Mouse (Mus musculus) neural tube, embryonic 13.5 days (tissue): Measurements from ENCODE around the gene Fam222a. TPM values are rescaled to one million over a fixed set of nuclear protein-coding genes. Genes with fewer than 3 reads are reported as not detected.
A peak's percentile ranks its signal among the peaks of the same experiment; 100 is the strongest.

Experiments used
- ATAC-seq: fragments of 200-750 bp; cut with Nextera tagmentation; 2 replicates; pipeline ENCODE4 v1.8.0; 2017; ENCODE audit warnings: low read depth, mild to moderate bottlenecking, moderate TSS enrichment, moderate library complexity
- H3K27ac ChIP-seq: fragments of 300-500 bp; sonication (generic); replicated peaks from 2 replicates; pipeline ENCODE4 v1.5.1; 2015; ENCODE audit warnings: moderate library complexity, mild to moderate bottlenecking, inconsistent platforms
- H3K27me3 ChIP-seq: fragments of 300-500 bp; sonication (generic); 2 replicates; pipeline ENCODE4 v1.6.1; 2015; ENCODE audit warnings: mild to moderate bottlenecking, inconsistent platforms
- H3K36me3 ChIP-seq: fragments of 300-500 bp; sonication (generic); 2 replicates; pipeline ENCODE4 v1.6.1; 2015; ENCODE audit warnings: mild to moderate bottlenecking, inconsistent platforms
- H3K4me1 ChIP-seq: fragments of 300-500 bp; sonication (generic); replicated peaks from 2 replicates; pipeline ENCODE4 v1.6.1; 2015; ENCODE audit warnings: inconsistent platforms
- H3K4me2 ChIP-seq: fragments of 300-500 bp; sonication (generic); 2 replicates; pipeline ENCODE4 v1.6.1; 2015; ENCODE audit warnings: inconsistent platforms, mild to moderate bottlenecking, moderate library complexity
- H3K4me3 ChIP-seq: fragments of 300-500 bp; sonication (generic); 2 replicates; pipeline ENCODE4 v1.5.1; 2015; ENCODE audit warnings: mild to moderate bottlenecking, inconsistent platforms
- H3K9ac ChIP-seq: fragments of 300-500 bp; sonication (generic); 2 replicates; pipeline ENCODE4 v1.6.1; 2015; ENCODE audit warnings: moderate library complexity, mild to moderate bottlenecking, inconsistent platforms
- H3K9me3 ChIP-seq: fragments of 300-500 bp; sonication (generic); 2 replicates; pipeline ENCODE4 v1.6.1; 2016; ENCODE audit warnings: inconsistent platforms
- WGBS: fragments of 180-500 bp; shearing (Covaris S2); methylation state at CpG from one replicate; pipeline ENCODE4 v1.1.7; 2015; 5-methylcytosine and 5-hydroxymethylcytosine counted together
- polyA plus RNA-seq: library from polyadenylated mRNA; unstranded; fragments of >200 nt; fragmentation: Nextera tagmentation; extraction: Ambion mirVana; gene quantifications from 2 replicates; pipeline ENCODE4 v1.2.1, GENCODE M21; 2015

Fam222a gene
- polyA plus RNA-seq, 1 experiment from 2014 or later: 6.8 TPM

DNA sequence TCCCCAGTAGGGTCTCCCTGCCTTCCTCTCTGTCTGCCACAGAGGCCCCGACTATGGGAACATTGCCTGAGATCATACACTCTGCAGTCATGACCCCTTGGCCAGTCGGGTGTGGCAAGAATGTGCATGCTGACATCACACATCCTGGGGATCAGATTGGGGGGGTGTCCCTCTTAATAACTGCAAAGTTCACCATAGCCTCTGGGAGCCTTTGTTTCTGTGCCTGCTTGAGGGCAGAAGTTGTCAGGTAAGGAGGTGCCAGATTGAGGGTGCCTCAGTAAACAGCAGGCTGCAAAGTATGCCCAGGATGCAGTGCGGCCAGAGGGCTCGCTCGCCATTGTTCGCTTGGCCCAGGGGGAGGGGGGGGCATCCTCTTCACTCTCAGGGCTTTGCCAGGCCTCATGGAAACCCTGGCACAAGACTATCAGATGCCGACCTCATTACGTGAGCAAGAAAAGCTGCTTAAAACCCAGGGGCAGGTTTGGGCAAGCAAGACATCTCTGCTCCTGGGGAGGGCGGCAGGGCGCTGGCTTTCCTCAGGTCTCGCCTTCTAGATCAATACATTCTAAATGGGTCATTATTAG, 81.0 kb downstream of the Fam222a start:
- Histone ChIP-seq H3K27ac (no peak overlapping the region), H3K9ac (no peak overlapping the region), H3K4me2 (no peak overlapping the region), H3K27me3 (peaks cover 25% of the 10 kb centered on the region), H3K4me3 (no peak overlapping the region), H3K36me3 (no peaks in the 10 kb centered on the region), H3K9me3 (no peaks in the 10 kb centered on the region), H3K4me1 (peaks cover 35% of the 10 kb centered on the region)
- 69% methylated on average over 11 of the region's 11 CpGs for WGBS
- no peak for ATAC-seq

GRCm38 (mm10) chr5:114651002-114651401, 83.2 kb downstream of the Fam222a start:
- Histone ChIP-seq H3K4me2 (no peak overlapping the region), H3K9ac (no peak overlapping the region), H3K27ac (no peak overlapping the region), H3K4me3 (no peak overlapping the region), H3K9me3 (no peaks in the 10 kb centered on the region), H3K27me3 (peaks cover 34% of the 10 kb centered on the region), H3K36me3 (no peaks in the 10 kb centered on the region), H3K4me1 (peaks cover 35% of the 10 kb centered on the region)
- no peak for ATAC-seq
- 39% methylated on average over 14 of the region's 14 CpGs for WGBS

DNA sequence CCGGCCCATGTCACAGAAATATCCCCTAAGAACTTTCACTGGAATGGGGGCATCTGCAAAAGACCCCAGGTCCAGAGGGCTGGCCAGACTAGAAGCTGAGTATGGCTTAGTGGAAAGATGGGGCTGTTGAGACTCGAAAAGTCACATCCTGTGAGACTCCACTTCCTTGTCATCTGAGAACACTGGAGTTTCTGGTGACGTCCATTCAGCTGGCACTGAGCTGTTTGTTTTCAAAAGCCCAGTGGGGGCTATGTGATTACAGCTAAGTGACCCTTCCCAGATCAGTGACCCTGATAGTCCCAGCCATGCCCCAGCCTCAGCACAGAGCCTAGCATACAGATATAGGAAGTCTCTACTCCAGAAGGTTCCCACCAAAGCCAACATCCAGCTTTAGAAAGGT, 83.6 kb downstream of the Fam222a start:
- WGBS: 26% methylated on average over 3 of the region's 3 CpGs

GRCm38 (mm10) chr5:114653656-114654437, 86.0 kb downstream of the Fam222a start:
- H3K4me1 ChIP-seq: peaks cover 28% of the 10 kb centered on the region
- H3K36me3 ChIP-seq: no peaks in the 10 kb centered on the region
- no peak overlapping the region for H3K27ac ChIP-seq
- 77% methylated on average over 15 of the region's 15 CpGs for WGBS
- peaks cover 49% of the 10 kb centered on the region for H3K27me3 ChIP-seq
- ATAC-seq: no peak
- no peaks in the 10 kb centered on the region for H3K9me3 ChIP-seq
- no peak overlapping the region for H3K4me3 ChIP-seq
- H3K9ac ChIP-seq: no peak overlapping the region
- H3K4me2 ChIP-seq: no peak overlapping the region

More for the DNA sequence above, 83.6 kb downstream of the Fam222a start:
- H3K27me3 ChIP-seq: peaks cover 37% of the 10 kb centered on the region
- H3K4me1 ChIP-seq: peaks cover 35% of the 10 kb centered on the region
- H3K27ac ChIP-seq: no peak overlapping the region
- no peak for ATAC-seq
- H3K4me3 ChIP-seq: no peak overlapping the region
- no peak overlapping the region for H3K4me2 ChIP-seq
- H3K9me3 ChIP-seq: no peaks in the 10 kb centered on the region
- H3K36me3 ChIP-seq: no peaks in the 10 kb centered on the region
- no peak overlapping the region for H3K9ac ChIP-seq

- no peak overlapping the region for H3K4me3 ChIP-seq
- 88% methylated on average over 5 of the region's 5 CpGs for WGBS
- H3K9ac ChIP-seq: no peak overlapping the region
- peaks cover 60% of the 10 kb centered on the region for H3K27me3 ChIP-seq
- ATAC-seq: no peak
- no peaks in the 10 kb centered on the region for H3K9me3 ChIP-seq
- no peak overlapping the region for H3K4me2 ChIP-seq
- no peaks in the 10 kb centered on the region for H3K36me3 ChIP-seq
- no peak overlapping the region for H3K27ac ChIP-seq
- H3K4me1 ChIP-seq: peaks cover 20% of the 10 kb centered on the region
These were observed 87.9 kb downstream of the Fam222a start for GRCm38 (mm10) chr5:114655721-114656120.

DNA sequence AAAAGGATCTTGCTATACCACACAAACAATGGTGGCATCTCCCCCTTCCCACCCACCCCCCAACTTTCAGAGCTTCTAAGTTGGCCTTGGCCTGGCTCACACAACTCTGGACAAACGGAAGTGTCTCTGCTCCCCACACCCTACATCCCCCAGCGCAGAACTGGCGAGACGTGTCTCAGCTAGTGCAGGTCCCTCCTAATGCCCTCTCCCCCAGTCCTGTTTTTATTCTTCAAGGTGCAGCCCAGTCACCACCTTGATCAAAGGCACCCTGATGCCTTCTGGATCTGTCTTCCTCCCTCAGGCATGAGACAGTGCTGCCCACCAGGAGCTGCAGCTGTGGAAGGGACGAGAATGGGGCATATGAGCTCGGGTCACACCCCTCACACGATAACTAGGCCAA, 88.5 kb downstream of the Fam222a start:
- H3K27ac ChIP-seq: no peak overlapping the region
- H3K9ac ChIP-seq: no peak overlapping the region
- peaks cover 60% of the 10 kb centered on the region for H3K27me3 ChIP-seq
- 79% methylated on average over 7 of the region's 7 CpGs for WGBS
- no peak overlapping the region for H3K4me3 ChIP-seq
- no peaks in the 10 kb centered on the region for H3K36me3 ChIP-seq
- H3K4me2 ChIP-seq: no peak overlapping the region
- H3K9me3 ChIP-seq: no peaks in the 10 kb centered on the region
- H3K4me1 ChIP-seq: peaks cover 14% of the 10 kb centered on the region
- ATAC-seq: no peak

GRCm38 (mm10) chr5:114657426-114657825, 89.6 kb downstream of the Fam222a start:
- 34% methylated on average over 10 of the region's 10 CpGs for WGBS
- no peak overlapping the region for H3K27ac ChIP-seq
- peaks cover 60% of the 10 kb centered on the region for H3K27me3 ChIP-seq
- H3K9me3 ChIP-seq: no peaks in the 10 kb centered on the region
- H3K4me1 ChIP-seq: peaks cover 11% of the 10 kb centered on the region
- no peak for ATAC-seq
- peak overlapping the region; percentile 64; the same call in 1 of the 2 replicates for H3K4me2 ChIP-seq
- H3K36me3 ChIP-seq: no peaks in the 10 kb centered on the region
- peak overlapping the region; percentile 56 for H3K9ac ChIP-seq
- peak overlapping the region; percentile 39 for H3K4me3 ChIP-seq

DNA sequence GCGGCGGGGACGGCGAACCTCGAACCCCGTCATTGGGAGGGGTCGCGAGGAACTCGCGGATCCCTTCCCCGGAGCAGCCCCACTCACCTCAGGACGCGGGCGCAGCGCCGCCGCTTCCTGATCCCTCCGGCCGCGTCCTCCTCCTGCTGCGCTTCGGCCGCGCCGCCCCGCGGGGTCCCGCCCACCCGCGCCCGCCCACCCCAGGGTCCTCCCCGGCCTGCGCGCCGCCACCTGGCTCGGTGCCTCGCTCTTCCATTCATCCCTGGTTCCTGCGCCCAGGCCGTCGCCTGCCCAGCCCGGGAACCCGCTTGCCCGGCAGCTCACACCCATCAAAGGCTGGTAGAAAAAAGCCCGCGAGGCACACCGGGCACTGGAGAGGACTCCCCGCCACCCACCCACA, 90.4 kb downstream of the Fam222a start, which contains the start of gene Trpv4:
Gene Trpv4 (minus strand): TSS at position 167 of the 400 bp plus-strand sequence.
- Histone ChIP-seq H3K27me3 (peaks cover 58% of the 10 kb centered on the region), H3K36me3 (no peaks in the 10 kb centered on the region), H3K27ac (no peak within 1 kb of the TSS), H3K9me3 (no peaks in the 10 kb centered on the region), H3K4me3 (peak within 1 kb of the TSS; percentile 39), H3K4me2 (peak within 1 kb of the TSS; percentile 64), H3K9ac (peak within 1 kb of the TSS; percentile 56), H3K4me1 (peaks cover 11% of the 10 kb centered on the region)
- 0% methylated on average over 30 of the region's 47 CpGs for WGBS
- no peak for ATAC-seq

GRCm38 (mm10) chr5:114661029-114661428, 93.2 kb downstream of the Fam222a start:
- 78% methylated on average over 6 of the region's 6 CpGs for WGBS
- ATAC-seq: no peak
- Histone ChIP-seq H3K9ac (no peak overlapping the region), H3K4me2 (no peak overlapping the region), H3K27ac (no peak overlapping the region), H3K9me3 (no peaks in the 10 kb centered on the region), H3K36me3 (no peaks in the 10 kb centered on the region), H3K4me1 (peaks cover 15% of the 10 kb centered on the region), H3K4me3 (no peak overlapping the region), H3K27me3 (peaks cover 48% of the 10 kb centered on the region)

Other genes with a start within 250 kb of the Fam222a start
- 73.0 and 82.3 TPM in 2 replicates for gene Kctd10, start 187.5 kb upstream of the Fam222a start, polyA plus RNA-seq
- 40.3 and 42.5 TPM in 2 replicates for gene Ube3b, start 187.4 kb upstream of the Fam222a start, polyA plus RNA-seq
- gene Mmab, start 124.0 kb upstream of the Fam222a start, polyA plus RNA-seq: 25.2 and 28.2 TPM in 2 replicates
- gene Mvk, start 123.7 kb upstream of the Fam222a start, polyA plus RNA-seq: 50.5 and 57.5 TPM in 2 replicates
- 0.81 and 1.5 TPM in 2 replicates for gene Trpv4, start 90.4 kb downstream of the Fam222a start, polyA plus RNA-seq
- 41.4 and 48.5 TPM in 2 replicates for gene Gltp, start 123.0 kb downstream of the Fam222a start, polyA plus RNA-seq
- 18.3 and 19.0 TPM in 2 replicates for gene Tchp, start 139.7 kb downstream of the Fam222a start, polyA plus RNA-seq
- 50.3 and 52.0 TPM in 2 replicates for gene Ankrd13a, start 206.7 kb downstream of the Fam222a start, polyA plus RNA-seq
- gene Git2, start 207.5 kb downstream of the Fam222a start, polyA plus RNA-seq: 47.5 and 52.1 TPM in 2 replicates